Mouse (Mus musculus) bone marrow, adult 2 months (tissue): ENCODE results near the gene Gdf7.
A peak's percentile ranks its signal among the peaks of the same experiment; 100 is the strongest.

Experiments
- CTCF ChIP-seq: fragments of 200-500 bp; IDR thresholded peaks from 2 replicates; pipeline ENCODE4 v1.5.1; 2011; ENCODE audit warnings: low read length, control low read depth; ENCODE audit not compliant: control insufficient read depth, insufficient read depth
- POLR2A ChIP-seq: fragments of 200-500 bp; IDR thresholded peaks from 2 replicates; pipeline ENCODE4 v1.6.1; 2011; ENCODE audit warnings: low read depth, mild to moderate bottlenecking, control low read depth, low read length, borderline replicate concordance; ENCODE audit not compliant: control insufficient read depth

- TF ChIP-seq CTCF (peak; percentile 89), POLR2A (peak; percentile 52; the same call in 1 of the 2 replicates)
These were observed 11.6 kb upstream of the Gdf7 start, which contains the start of gene Hs1bp3 for GRCm38 (mm10) chr12:8313270-8313771.
